Mouse (Mus musculus): ENCODE measurements at regions not wholly inside any gene's neighbourhood (a gene's known extent, or its start where the extent isn't known, plus 50 kb on each side); places are given as distances from the start of the nearest gene placed in this dataset.

- DNase-seq (ENCODE audit: low read depth, low spot score): no peak
These were observed 570.0 kb upstream of the Auts2 start for GRCm38 (mm10) chr5:133113183-133113582.

- no peak for DNase-seq (ENCODE audit: low read depth, low spot score)
These were observed 563.7 kb upstream of the Auts2 start for GRCm38 (mm10) chr5:133106691-133107354.

- no peak for DNase-seq (ENCODE audit: low read depth, low spot score)
These were observed 553.2 kb upstream of the Auts2 start for GRCm38 (mm10) chr5:133096340-133096739.

GRCm38 (mm10) chr5:133084859-133085258, 541.7 kb upstream of the Auts2 start:
- no peak for DNase-seq (ENCODE audit: low read depth, low spot score)

GRCm38 (mm10) chr5:133080751-133081150, 537.6 kb upstream of the Auts2 start:
- no peak for DNase-seq (ENCODE audit: low read depth, low spot score)

GRCm38 (mm10) chr5:133078916-133079315, 535.8 kb upstream of the Auts2 start:
- DNase-seq (ENCODE audit: low read depth, low spot score): no peak

GRCm38 (mm10) chr5:133078390-133078789, 535.2 kb upstream of the Auts2 start:
- DNase-seq (ENCODE audit: low read depth, low spot score): no peak

GRCm38 (mm10) chr5:133073317-133073716, 530.2 kb upstream of the Auts2 start:
- no peak for DNase-seq (ENCODE audit: low read depth, low spot score)

GRCm38 (mm10) chr5:133070141-133070540, 527.0 kb upstream of the Auts2 start:
- DNase-seq (ENCODE audit: low read depth, low spot score): no peak

GRCm38 (mm10) chr5:133062481-133062880, 519.3 kb upstream of the Auts2 start:
- no peak for DNase-seq (ENCODE audit: low read depth, low spot score)

GRCm38 (mm10) chr5:133047456-133047855, 504.3 kb upstream of the Auts2 start:
- no peak for DNase-seq (ENCODE audit: low read depth, low spot score)

GRCm38 (mm10) chr5:133045637-133046036, 502.5 kb upstream of the Auts2 start:
- no peak for DNase-seq (ENCODE audit: low read depth, low spot score)

GRCm38 (mm10) chr5:133027590-133027989, 484.4 kb upstream of the Auts2 start:
- no peak for DNase-seq (ENCODE audit: low read depth, low spot score)

GRCm38 (mm10) chr5:133025121-133025520, 482.0 kb upstream of the Auts2 start:
- no peak for DNase-seq (ENCODE audit: low read depth, low spot score)

GRCm38 (mm10) chr5:133020821-133021220, 477.7 kb upstream of the Auts2 start:
- no peak for DNase-seq (ENCODE audit: low read depth, low spot score)

- DNase-seq (ENCODE audit: low read depth, low spot score): no peak
These were observed 477.0 kb upstream of the Auts2 start for GRCm38 (mm10) chr5:133020116-133020515.

GRCm38 (mm10) chr5:133010624-133011575, 467.8 kb upstream of the Auts2 start:
- DNase-seq (ENCODE audit: low read depth, low spot score): no peak

- no peak for DNase-seq (ENCODE audit: low read depth, low spot score)
These were observed 439.7 kb upstream of the Auts2 start for GRCm38 (mm10) chr5:132982866-132983265.

- no peak for DNase-seq (ENCODE audit: low read depth, low spot score)
These were observed 435.9 kb upstream of the Auts2 start for GRCm38 (mm10) chr5:132979013-132979412.

- DNase-seq (ENCODE audit: low read depth, low spot score): no peak
These were observed 432.3 kb upstream of the Auts2 start for GRCm38 (mm10) chr5:132975303-132975932.

GRCm38 (mm10) chr5:132974876-132975275, 431.7 kb upstream of the Auts2 start:
- DNase-seq (ENCODE audit: low read depth, low spot score): no peak

- DNase-seq (ENCODE audit: low read depth, low spot score): no peak
These were observed 427.9 kb upstream of the Auts2 start for GRCm38 (mm10) chr5:132971046-132971445.
